Mouse (Mus musculus) thymus, adult 2 months (tissue): ENCODE results near the gene Lrg1.

Experiments used
- CTCF ChIP-seq: fragments of 200-500 bp; IDR thresholded peaks from 2 replicates; pipeline ENCODE4 v1.5.1; 2012; ENCODE audit warnings: mild to moderate bottlenecking, control low read depth, low read length, moderate library complexity, borderline replicate concordance; ENCODE audit not compliant: control insufficient read depth, poor library complexity, insufficient read depth; ENCODE audit errors: extremely low read depth
- POLR2A ChIP-seq: fragments of 200-500 bp; IDR thresholded peaks from 2 replicates; pipeline ENCODE4 v1.6.1; 2012; ENCODE audit warnings: mild to moderate bottlenecking, low read length, control low read depth, moderate library complexity; ENCODE audit not compliant: control insufficient read depth, poor library complexity, insufficient read depth; ENCODE audit errors: extremely low read depth

- TF ChIP-seq CTCF: no peak
- peak; percentile 25; the same call in 1 of the 2 replicates for TF ChIP-seq POLR2A
Observed at GRCm38 (mm10) chr17:56148280-56148679, 26.5 kb upstream of the Lrg1 start.
